Mouse (Mus musculus) forebrain, embryonic 11.5 days (tissue): Measurements from ENCODE around the gene Donson. TPM values are rescaled to one million over a fixed set of nuclear protein-coding genes. Genes with fewer than 3 reads are reported as not detected.

Source experiments
- ATAC-seq: fragments of 200-750 bp; cut with Nextera tagmentation; replicated peaks from 2 replicates; pipeline ENCODE4 v1.8.0; 2017; ENCODE audit warnings: moderate TSS enrichment; ENCODE audit not compliant: low FRiP score
- DNase-seq: peaks from one replicate; pipeline ENCODE4 v3.0.0-alpha.2; 2017; ENCODE audit warnings: low spot score
- H3K27ac ChIP-seq: fragments of 300-500 bp; sonication (generic); 2 replicates; pipeline ENCODE4 v1.5.1; 2014; ENCODE audit warnings: low read depth, low read length
- H3K27me3 ChIP-seq: fragments of 300-500 bp; sonication (generic); 2 replicates; pipeline ENCODE4 v1.6.1; 2014; ENCODE audit warnings: mild to moderate bottlenecking, low read length, mixed read lengths; ENCODE audit not compliant: control insufficient read depth, insufficient read depth
- H3K36me3 ChIP-seq: fragments of 300-500 bp; sonication (generic); 2 replicates; pipeline ENCODE4 v1.6.1; 2014; ENCODE audit warnings: mild to moderate bottlenecking, low read length, moderate library complexity, mixed read lengths; ENCODE audit not compliant: control insufficient read depth, insufficient read depth
- H3K4me1 ChIP-seq: fragments of 300-500 bp; sonication (generic); replicated peaks from 2 replicates; pipeline ENCODE4 v1.6.1; 2014; ENCODE audit warnings: low read length, mixed read lengths; ENCODE audit not compliant: control insufficient read depth, insufficient read depth
- H3K4me2 ChIP-seq: fragments of 300-500 bp; sonication (generic); 2 replicates; pipeline ENCODE4 v1.6.1; 2014; ENCODE audit warnings: low read depth, mild to moderate bottlenecking, low read length, moderate library complexity, mixed read lengths; ENCODE audit not compliant: severe bottlenecking
- H3K4me3 ChIP-seq: fragments of 300-500 bp; sonication (generic); 2 replicates; pipeline ENCODE4 v1.5.1; 2014; ENCODE audit warnings: low read depth, low read length
- H3K9ac ChIP-seq: fragments of 300-500 bp; sonication (generic); 2 replicates; pipeline ENCODE4 v1.6.1; 2014; ENCODE audit warnings: low read length
- H3K9me3 ChIP-seq: fragments of 300-500 bp; sonication (generic); 2 replicates; pipeline ENCODE4 v1.6.1; 2016; ENCODE audit warnings: low read length, mixed read lengths; ENCODE audit not compliant: control insufficient read depth
- WGBS: fragments of 180-500 bp; shearing (Covaris S2); extraction: QIAGEN DNeasy Blood & Tissue Kit; methylation state at CpG from one replicate; pipeline ENCODE4 v1.1.7; 2014; 5-methylcytosine and 5-hydroxymethylcytosine counted together
- polyA plus RNA-seq: library from polyadenylated mRNA; unstranded; fragments of >200 nt; fragmentation: Nextera tagmentation; extraction: Ambion mirVana; gene quantifications from 2 replicates; pipeline ENCODE4 v1.2.1, GENCODE M21; 2014

Donson gene
- polyA plus RNA-seq, 1 experiment from 2014 or later: 42.1 TPM

DNA sequence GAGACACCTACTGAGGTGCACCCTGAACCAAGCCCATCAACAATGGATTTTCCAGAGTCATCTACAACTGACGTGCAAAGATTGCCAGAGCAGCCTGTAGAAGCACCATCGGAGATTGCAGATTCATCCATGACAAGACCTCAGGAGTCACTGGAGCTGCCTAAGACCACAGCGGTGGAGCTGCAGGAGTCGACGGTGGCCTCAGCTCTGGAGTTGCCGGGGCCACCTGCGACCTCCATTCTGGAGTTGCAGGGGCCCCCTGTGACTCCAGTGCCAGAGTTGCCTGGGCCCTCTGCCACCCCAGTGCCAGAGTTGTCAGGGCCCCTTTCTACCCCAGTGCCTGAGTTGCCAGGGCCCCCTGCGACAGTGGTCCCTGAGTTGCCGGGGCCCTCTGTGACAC is 33.3 kb downstream of the Donson start:
- Histone ChIP-seq H3K36me3 (peaks cover 67% of the 10 kb centered on the region), H3K27ac (no peak overlapping the region), H3K4me1 (no peaks in the 10 kb centered on the region), H3K27me3 (no peaks in the 10 kb centered on the region), H3K4me3 (no peak overlapping the region), H3K9ac (no peak overlapping the region), H3K4me2 (no peak overlapping the region), H3K9me3 (no peaks in the 10 kb centered on the region)
- DNase-seq: no peak
- ATAC-seq: no peak
- WGBS: 97% methylated on average over 9 of the region's 9 CpGs

DNA sequence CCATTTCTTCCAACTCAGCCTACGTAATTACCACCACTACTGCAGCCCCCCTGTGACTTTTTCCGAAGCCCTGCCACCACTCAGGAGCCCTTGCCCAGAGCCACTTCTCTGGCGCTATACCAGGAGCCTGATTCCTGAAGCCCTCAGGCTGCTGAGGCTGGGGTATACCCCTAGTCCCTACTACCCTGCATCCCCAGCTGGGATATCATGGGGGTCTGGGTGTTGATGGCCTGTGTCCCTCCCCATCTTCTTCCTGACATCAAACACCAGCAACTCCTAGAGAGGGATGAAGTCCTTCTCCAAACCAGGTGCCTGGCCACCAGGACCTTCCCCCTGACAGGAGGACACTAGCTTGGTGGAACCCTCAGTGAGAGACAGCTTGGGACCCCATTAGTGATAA is 36.4 kb downstream of the Donson start:
- Histone ChIP-seq H3K27me3 (no peaks in the 10 kb centered on the region), H3K9me3 (no peaks in the 10 kb centered on the region), H3K4me2 (no peak overlapping the region), H3K36me3 (peaks cover 36% of the 10 kb centered on the region), H3K4me3 (no peak overlapping the region), H3K27ac (no peak overlapping the region), H3K4me1 (no peaks in the 10 kb centered on the region), H3K9ac (no peak overlapping the region)
- ATAC-seq (no peak), DNase-seq (no peak)
- WGBS: 93% methylated on average over 3 of the region's 3 CpGs

DNA sequence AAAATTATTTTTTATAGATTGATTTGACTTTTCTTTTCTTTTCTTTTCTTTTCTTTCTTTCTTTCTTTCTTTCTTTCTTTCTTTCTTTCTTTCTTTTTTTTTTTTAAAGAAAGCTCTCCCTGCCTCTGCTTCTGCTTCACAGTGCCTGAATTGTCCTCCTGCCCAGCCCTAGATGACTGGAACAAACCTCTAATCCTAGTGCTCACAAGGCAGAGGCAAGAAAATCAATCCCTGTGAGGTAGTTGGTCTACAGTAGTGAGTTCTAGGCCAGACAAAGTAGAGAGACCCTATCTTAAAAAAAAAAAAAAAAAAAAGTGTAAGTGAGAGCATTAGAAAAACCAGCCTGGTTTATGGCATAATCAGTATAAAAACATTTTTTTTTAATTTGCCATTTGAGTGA is 38.8 kb downstream of the Donson start:
- Histone ChIP-seq H3K4me2 (no peak overlapping the region), H3K4me1 (no peaks in the 10 kb centered on the region), H3K9me3 (no peaks in the 10 kb centered on the region), H3K9ac (no peak overlapping the region), H3K4me3 (no peak overlapping the region), H3K27me3 (no peaks in the 10 kb centered on the region), H3K27ac (no peak overlapping the region), H3K36me3 (peaks cover 14% of the 10 kb centered on the region; the same call in 1 of the 2 replicates)
- no peak for DNase-seq
- no peak for ATAC-seq

DNA sequence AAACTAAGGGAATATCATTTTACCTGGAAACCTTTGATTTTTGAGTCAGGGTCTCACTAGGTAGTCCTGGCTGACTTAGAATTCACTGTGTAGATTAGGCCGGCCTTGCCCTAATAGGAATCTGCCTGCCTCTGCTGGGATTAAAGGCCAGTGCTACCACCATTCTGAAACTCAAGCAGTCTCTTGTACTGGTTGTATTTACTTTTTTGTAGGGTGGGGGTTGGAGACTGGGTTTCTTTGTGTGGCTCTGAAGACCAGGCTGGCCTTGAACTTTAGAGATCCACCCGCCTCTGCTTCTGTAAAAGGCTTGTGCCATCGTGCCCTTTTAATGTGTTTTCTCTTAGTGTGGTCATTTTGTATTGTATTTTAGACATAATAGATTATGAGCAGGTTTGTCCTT is 39.3 kb downstream of the Donson start:
- H3K27ac ChIP-seq: no peak overlapping the region
- peak overlapping the region; percentile 67 for H3K4me3 ChIP-seq
- ATAC-seq: no peak
- WGBS: 67% methylated on average over 3 of the region's 3 CpGs
- peak overlapping the region; percentile 41 for H3K4me2 ChIP-seq
- H3K4me1 ChIP-seq: no peaks in the 10 kb centered on the region
- no peak for DNase-seq
- no peak overlapping the region; the same call in 1 of the 2 replicates for H3K9ac ChIP-seq
- peaks cover 10% of the 10 kb centered on the region; the same call in 1 of the 2 replicates for H3K36me3 ChIP-seq
- H3K9me3 ChIP-seq: no peaks in the 10 kb centered on the region
- no peaks in the 10 kb centered on the region for H3K27me3 ChIP-seq

DNA sequence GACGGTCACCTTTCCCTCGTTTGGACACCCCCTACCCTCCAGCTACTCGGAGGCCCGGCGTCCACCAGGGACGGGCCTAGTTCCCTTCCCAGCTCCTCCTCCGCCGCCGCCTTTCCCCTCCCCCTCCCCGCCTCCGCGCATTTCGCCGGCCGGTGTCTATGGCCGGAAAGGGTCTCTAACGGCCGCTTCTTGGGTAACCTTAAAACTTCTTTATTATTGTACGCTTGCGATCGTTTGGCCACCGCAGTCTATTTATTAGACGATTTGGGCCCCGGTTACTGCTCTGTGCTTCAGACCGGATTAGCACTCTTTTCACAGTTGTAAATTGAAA is 40.4 kb downstream of the Donson start:
- WGBS: under 1% methylated on average over 25 of the region's 25 CpGs
- H3K4me1 ChIP-seq: no peaks in the 10 kb centered on the region
- DNase-seq (peak; percentile 90), ATAC-seq (peak; percentile 77)
- peak overlapping the region; percentile 67 for H3K4me3 ChIP-seq
- H3K36me3 ChIP-seq: peaks cover 8% of the 10 kb centered on the region; the same call in 1 of the 2 replicates
- H3K27me3 ChIP-seq: no peaks in the 10 kb centered on the region
- H3K4me2 ChIP-seq: peak overlapping the region; percentile 41
- peak overlapping the region; percentile 89; the same call in 1 of the 2 replicates for H3K27ac ChIP-seq
- no peaks in the 10 kb centered on the region for H3K9me3 ChIP-seq
- H3K9ac ChIP-seq: peak overlapping the region; percentile 84

DNA sequence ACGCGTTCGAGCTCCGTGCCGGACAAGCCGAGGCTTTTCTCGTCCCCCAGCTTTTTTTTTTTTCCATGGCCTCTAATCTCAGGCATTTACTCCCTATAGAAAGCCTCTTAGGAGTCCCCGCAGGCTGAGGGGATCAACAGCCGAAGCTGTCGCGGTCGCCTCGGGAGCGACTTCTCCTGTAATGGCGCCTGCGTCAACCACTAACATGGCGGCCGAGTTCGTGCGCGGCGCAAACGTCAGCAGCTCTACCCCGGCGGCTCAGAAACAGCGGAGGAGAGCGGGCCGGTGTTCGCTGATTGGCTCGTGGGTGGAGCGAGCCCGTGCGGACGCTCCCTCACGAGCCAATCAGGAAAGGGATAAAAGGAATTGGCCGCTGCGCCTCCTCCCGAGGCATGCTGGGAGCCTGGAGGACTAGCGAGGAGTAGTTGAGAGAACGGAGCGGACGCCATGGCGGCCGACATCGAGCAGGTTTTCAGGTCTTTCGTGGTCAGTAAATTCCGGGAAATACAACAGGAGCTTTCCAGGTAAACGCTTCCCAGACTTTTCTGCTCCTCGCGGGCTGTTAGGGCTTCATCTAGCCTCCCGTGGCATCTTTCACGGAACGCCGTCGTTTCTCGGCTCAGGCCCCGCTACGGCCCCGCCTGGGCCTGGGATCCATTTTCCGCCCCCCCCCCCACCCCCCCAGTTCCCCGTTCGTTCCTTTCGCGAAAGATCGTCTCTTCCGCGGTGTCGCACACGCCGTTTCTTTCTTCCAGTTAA is 40.9 kb downstream of the Donson start, which contains the start of gene Son:
Son (plus strand) TSS at position 46 of the 759 bp plus-strand sequence.
- no peaks in the 10 kb centered on the region for H3K4me1 ChIP-seq
- peak within 1 kb of the TSS; percentile 95 for H3K27ac ChIP-seq
- ATAC-seq: peak; percentile 96
- H3K9ac ChIP-seq: peak within 1 kb of the TSS; percentile 84
- H3K4me2 ChIP-seq: peak within 1 kb of the TSS; percentile 99
- H3K4me3 ChIP-seq: peak within 1 kb of the TSS; percentile 67
- no peaks in the 10 kb centered on the region for H3K27me3 ChIP-seq
- H3K9me3 ChIP-seq: no peaks in the 10 kb centered on the region
- WGBS: under 1% methylated on average over 69 of the region's 70 CpGs
- peaks cover 8% of the 10 kb centered on the region; the same call in 1 of the 2 replicates for H3K36me3 ChIP-seq
- peak; percentile 98 for DNase-seq

DNA sequence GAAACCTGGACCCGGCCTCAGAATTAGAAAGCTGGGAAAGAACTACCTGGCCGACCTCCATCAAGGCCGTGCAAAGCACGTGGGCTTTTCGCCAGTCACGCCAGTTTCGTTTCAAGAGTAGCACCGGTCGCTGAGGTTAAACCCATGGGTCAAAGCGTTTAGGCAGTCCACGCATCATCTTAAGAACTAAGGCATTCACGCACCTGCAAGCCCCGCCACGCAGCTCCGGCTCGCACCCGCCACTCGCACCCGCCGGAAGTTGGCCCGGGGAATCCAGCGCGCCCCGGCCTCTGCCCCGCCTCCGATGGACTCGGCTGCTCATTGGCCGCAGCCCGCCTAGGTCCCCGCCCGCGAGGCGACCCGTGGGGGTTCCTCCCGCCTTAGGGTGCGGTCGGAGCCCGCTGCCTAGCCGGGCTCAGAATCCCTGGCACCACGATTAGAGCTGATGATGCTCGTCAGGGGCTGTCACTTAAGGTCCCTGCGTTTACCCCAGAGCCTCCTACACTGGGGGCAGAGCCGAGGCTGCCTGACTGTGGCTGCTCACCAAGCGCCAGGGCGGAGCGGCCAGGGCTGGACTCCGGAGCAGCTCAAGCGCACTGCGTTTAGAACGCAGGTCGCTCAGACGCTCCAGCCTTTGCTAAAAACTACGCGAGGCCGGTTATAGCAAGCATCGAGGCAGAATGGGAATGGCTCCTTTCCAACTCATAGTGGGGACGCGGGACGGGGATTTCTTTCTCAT is 41.7 kb downstream of the Donson start, which contains the start of gene Gart:
Gart (minus strand) TSS at position 272 of the 739 bp plus-strand sequence.
- DNase-seq (peak; percentile 96), ATAC-seq (peak; percentile 91)
- Histone ChIP-seq H3K27me3 (no peaks in the 10 kb centered on the region), H3K36me3 (peaks cover 4% of the 10 kb centered on the region; the same call in 1 of the 2 replicates), H3K4me2 (peak within 1 kb of the TSS; percentile 99), H3K4me1 (no peaks in the 10 kb centered on the region), H3K27ac (peak within 1 kb of the TSS; percentile 95), H3K9me3 (no peaks in the 10 kb centered on the region), H3K4me3 (peak within 1 kb of the TSS; percentile 67), H3K9ac (peak within 1 kb of the TSS; percentile 84)
- WGBS: under 1% methylated on average over 59 of the region's 59 CpGs

DNA sequence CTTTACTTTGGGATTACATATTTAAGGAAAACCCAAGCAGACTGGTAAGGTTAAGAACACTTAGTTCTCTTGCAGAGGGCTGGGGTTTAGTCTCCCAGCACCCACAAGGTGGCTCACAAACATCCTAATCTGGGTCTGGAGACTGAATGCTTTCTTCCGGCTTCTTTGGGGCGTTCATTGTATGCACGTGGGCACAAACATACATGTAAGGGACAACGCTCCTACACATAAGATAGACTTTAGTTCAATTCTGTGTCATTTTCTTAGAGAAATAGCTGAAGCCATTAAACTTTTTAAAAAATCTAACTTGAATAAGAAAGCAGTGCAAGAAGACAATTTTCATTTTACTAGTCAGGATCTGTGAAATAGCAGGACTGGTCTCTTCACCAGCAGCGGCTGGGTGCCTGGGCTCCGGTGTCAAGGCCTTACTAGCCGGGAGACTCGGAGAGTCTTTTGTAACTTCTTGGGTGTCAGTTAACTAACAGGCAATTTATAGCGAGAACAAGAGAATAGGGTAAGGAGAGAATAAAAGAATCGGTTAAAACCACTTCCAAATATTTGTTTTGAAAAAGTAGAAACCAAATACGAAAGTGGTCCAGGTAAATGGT is 42.5 kb downstream of the Donson start:
- Histone ChIP-seq H3K9ac (peak overlapping the region; percentile 58), H3K27ac (no peak overlapping the region; the same call in 1 of the 2 replicates), H3K9me3 (no peaks in the 10 kb centered on the region), H3K4me2 (peak overlapping the region; percentile 99), H3K4me1 (no peaks in the 10 kb centered on the region), H3K4me3 (peak overlapping the region; percentile 67), H3K27me3 (no peaks in the 10 kb centered on the region), H3K36me3 (peaks cover 2% of the 10 kb centered on the region; the same call in 1 of the 2 replicates)
- WGBS: 2% methylated on average over 11 of the region's 11 CpGs
- ATAC-seq (no peak), DNase-seq (no peak)
